Mouse (Mus musculus): ENCODE data around the gene Rpl26.

Gene Rpl26

GRCm38 (mm10) chr11:68891823-68892222 is 9.6 kb upstream of the Rpl26 start:
- no peak for DNase-seq

- DNase-seq: no peak
Observed at GRCm38 (mm10) chr11:68892233-68892832, 9.1 kb upstream of the Rpl26 start.

- DNase-seq: no peak
Observed at GRCm38 (mm10) chr11:68893911-68894464, 7.4 kb upstream of the Rpl26 start.

GRCm38 (mm10) chr11:68896247-68896646 is 5.1 kb upstream of the Rpl26 start:
- DNase-seq: no peak

GRCm38 (mm10) chr11:68897120-68897519 is 4.3 kb upstream of the Rpl26 start:
- peak; percentile 70 for DNase-seq

DNA sequence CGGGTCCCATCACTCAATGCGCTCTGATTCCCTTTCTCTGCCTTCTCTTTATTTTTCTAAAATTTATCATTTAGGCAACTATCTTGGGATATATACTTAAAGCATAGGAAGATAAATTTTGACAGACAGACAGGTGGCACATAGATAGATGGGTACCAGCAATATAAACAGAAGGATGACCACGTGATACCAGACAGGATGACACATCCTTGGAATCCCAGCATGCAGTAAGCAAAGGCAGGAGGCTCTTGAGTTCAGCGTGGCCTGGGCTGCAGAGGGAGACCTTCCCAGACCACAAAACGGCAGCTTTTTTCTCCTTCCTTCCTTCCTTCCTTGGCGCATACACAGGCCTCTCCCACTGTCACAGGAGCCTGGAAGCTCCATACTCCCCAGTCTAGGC is 3.5 kb upstream of the Rpl26 start:
- no peak for DNase-seq

GRCm38 (mm10) chr11:68898790-68899189 is 2.6 kb upstream of the Rpl26 start:
- DNase-seq: no peak

GRCm38 (mm10) chr11:68899815-68900214 is 1.6 kb upstream of the Rpl26 start:
- no peak for DNase-seq

- DNase-seq: no peak
Observed at GRCm38 (mm10) chr11:68900519-68901350, 648 bp upstream of the Rpl26 start.

GRCm38 (mm10) chr11:68902047-68902364 is 623 bp downstream of the Rpl26 start:
- DNase-seq: no peak

DNA sequence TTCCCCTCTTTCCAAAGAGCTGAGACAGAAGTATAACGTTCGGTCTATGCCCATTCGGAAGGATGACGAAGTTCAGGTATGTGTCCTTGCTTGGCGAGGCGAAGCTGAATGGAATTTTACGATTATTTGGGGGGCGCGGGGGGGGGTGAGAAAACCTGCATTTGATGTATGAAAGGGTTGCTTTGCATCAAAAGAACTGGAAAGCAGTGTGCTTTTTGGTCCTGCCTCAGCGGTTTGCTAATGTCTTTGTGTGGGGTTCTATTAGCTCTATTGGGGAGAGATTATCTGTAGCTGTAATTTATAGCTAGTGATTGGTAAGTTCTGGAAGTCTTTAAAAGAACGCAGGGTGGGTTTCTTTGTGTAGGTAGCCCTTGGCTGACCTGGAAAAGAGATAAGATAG is 984 bp downstream of the Rpl26 start:
- no peak for DNase-seq

- DNase-seq: no peak
Observed at GRCm38 (mm10) chr11:68902823-68903222, 1.4 kb downstream of the Rpl26 start.

DNA sequence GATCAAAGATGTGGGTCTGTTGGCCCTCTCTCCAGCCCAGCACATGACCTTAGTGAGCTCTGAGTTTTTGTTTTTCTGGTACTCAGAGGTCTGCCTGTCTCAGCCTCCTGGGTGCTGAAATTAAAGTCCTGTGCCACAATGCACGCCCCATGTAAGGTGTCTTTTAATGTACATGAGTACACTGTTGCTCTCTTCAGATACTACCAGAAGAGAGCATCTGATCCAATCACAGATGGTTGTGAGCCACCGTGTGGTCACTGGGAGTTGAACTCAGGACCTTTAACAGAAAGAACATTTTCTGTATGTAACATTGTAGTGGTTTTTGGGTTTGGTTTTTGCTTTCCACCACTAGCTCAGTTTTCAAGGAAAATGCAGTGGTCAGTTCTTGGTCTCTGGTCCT is 2.4 kb downstream of the Rpl26 start:
- no peak for DNase-seq

DNA sequence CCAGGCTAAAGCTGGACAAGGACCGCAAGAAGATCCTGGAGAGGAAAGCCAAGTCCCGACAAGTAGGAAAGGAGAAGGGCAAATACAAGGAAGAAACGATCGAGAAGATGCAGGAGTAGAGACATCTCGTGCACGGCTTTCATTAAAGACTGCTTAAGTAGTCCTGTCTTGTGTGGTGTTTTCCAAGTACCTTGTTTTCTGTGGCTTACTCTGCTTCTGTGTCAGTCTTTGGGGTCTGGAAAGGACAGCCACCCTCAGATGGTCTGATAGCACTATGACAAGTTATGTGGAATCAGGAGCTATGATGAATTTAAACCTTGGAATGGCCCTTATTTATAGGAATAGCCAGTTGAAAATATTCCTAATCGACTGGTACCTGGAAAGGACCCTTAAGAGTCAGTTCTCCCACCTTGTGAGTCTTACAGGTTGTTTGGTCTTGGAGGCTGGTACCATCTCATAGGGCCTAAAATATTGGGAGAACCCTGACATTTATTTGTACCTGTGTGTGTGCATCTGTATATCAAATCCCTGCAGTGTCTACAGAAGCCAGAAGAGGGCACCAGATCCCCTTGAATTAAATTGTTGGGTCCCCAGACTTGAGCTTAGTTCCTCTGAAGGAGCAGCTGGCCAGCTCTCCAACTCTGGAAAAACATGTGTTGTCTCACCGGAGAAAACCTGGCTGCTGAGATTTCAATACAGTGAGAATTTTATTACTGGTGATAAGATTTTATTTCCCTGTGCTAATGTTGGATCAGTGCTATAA is 3.2 kb downstream of the Rpl26 start:
- DNase-seq: peak; percentile 92

- DNase-seq: no peak
Observed at GRCm38 (mm10) chr11:68905138-68905531, 3.8 kb downstream of the Rpl26 start.

GRCm38 (mm10) chr11:68905665-68906460 is 4.5 kb downstream of the Rpl26 start:
- DNase-seq: no peak

- DNase-seq: peak; percentile 35
Observed at GRCm38 (mm10) chr11:68906461-68906790, 5.0 kb downstream of the Rpl26 start.

DNA sequence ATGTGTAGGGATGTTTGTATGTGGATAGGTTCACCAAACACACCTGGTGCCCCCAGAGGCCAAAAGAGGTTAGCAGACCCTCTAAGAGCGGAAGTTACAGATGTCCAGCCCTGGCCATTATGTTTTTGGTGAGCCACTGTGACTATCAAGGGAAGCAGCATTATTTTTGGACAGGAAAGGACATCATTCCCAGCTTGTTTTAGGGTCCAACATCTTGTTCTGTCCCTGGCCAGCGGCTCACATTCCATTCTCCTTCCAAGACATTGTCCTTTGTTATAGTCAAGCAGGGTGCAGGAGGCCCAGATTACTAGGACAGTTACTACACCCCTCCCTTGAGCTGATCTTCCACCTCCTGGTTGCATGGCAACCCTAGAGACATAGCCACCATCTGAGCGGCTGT is 5.9 kb downstream of the Rpl26 start:
- no peak for DNase-seq

GRCm38 (mm10) chr11:68908846-68909503 is 7.6 kb downstream of the Rpl26 start:
- peak; percentile 44 for DNase-seq

DNA sequence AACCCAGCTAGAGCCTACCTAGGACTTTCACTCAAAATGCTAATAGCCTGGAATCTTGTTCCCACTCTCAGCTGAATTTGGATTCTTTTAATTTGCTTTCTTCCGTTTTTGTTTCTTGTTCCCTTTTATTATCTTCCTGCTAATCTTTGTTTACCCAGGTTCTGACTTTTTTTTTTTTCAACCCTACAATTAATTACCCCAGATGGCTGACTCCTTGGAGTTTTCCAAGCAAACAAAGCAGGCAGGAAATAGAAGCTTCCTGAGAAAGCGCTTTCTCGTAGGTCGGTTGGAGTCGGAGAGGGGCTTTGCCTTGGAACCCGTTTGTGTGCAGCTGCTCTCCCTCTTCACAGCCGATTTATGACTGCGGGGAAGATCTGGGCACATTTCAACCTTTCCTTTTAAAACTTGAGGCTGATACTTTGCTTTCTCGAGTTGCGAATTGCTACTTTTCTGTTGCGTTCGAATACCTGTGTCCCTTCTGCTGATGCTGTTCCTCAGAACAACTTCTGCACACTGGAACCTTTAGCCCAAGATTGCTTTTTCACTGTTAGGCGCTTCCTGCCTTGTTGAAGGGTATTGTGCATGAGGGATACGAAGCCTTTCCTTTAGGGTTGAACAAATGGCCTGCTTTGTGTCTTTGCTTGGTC is 10.3 kb downstream of the Rpl26 start:
- peak; percentile 42 for DNase-seq

GRCm38 (mm10) chr11:68914566-68914965 is 13.2 kb downstream of the Rpl26 start:
- no peak for DNase-seq

DNA sequence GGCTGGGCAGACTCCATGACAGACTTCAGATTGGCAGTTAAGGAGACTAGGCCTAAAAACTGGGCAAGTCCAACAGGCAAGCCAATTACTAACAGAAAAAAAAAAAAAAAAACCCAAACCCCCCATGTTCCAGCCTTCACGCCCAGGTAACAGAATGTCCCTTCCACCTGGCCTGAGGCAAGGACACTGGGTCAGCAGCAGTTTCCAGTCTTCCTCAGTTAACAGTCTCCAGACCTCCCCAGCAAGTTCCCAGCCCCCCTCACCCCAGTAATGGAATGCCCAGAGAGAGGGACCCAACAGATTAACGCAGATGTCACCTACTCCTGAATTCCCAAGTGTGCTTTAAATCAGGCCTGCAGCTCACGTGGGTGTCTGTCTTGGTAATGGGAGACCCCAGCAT is 21.8 kb downstream of the Rpl26 start:
- DNase-seq: peak; percentile 57
